Mouse (Mus musculus) kidney, embryonic 15.5 days (tissue): ENCODE results near the gene Gm16181. TPM values are rescaled to one million over a fixed set of nuclear protein-coding genes. Genes with fewer than 3 reads are reported as not detected.

ENCODE experiments used
- ATAC-seq: fragments of 200-750 bp; cut with Nextera tagmentation; replicated peaks from 2 replicates; pipeline ENCODE4 v1.8.0; 2017; ENCODE audit warnings: moderate TSS enrichment; ENCODE audit not compliant: low FRiP score
- H3K27ac ChIP-seq: fragments of 300-500 bp; sonication (generic); 2 replicates; pipeline ENCODE4 v1.5.1; 2015; ENCODE audit warnings: mild to moderate bottlenecking, inconsistent platforms
- H3K27me3 ChIP-seq: fragments of 300-500 bp; sonication (generic); 2 replicates; pipeline ENCODE4 v1.6.1; 2015; ENCODE audit warnings: inconsistent platforms
- H3K36me3 ChIP-seq: fragments of 300-500 bp; sonication (generic); 2 replicates; pipeline ENCODE4 v1.6.1; 2015; ENCODE audit warnings: inconsistent platforms
- H3K4me1 ChIP-seq: fragments of 300-500 bp; sonication (generic); 2 replicates; pipeline ENCODE4 v1.6.1; 2015; ENCODE audit warnings: inconsistent platforms
- H3K4me2 ChIP-seq: fragments of 300-500 bp; sonication (generic); 2 replicates; pipeline ENCODE4 v1.6.1; 2015; ENCODE audit warnings: moderate library complexity, mild to moderate bottlenecking, inconsistent platforms
- H3K4me3 ChIP-seq: fragments of 300-500 bp; sonication (generic); replicated peaks from 2 replicates; pipeline ENCODE4 v1.5.1; 2015; ENCODE audit warnings: mild to moderate bottlenecking, inconsistent platforms
- H3K9ac ChIP-seq: fragments of 300-500 bp; sonication (generic); 2 replicates; pipeline ENCODE4 v1.6.1; 2015; ENCODE audit warnings: mild to moderate bottlenecking, inconsistent platforms
- H3K9me3 ChIP-seq: fragments of 300-500 bp; sonication (generic); replicated peaks from 2 replicates; pipeline ENCODE4 v1.6.1; 2016; ENCODE audit warnings: inconsistent platforms
- WGBS: fragments of 180-500 bp; shearing (Covaris S2); methylation state at CpG from one replicate; pipeline ENCODE4 v1.1.7; 2015; ENCODE audit warnings: mixed read lengths; 5-methylcytosine and 5-hydroxymethylcytosine counted together
- microRNA-seq: library from miRNA; unstranded; fragments of <30 nt; microRNA quantifications from one replicate; pipeline ENCODE4, GENCODE M21; 2016
- polyA plus RNA-seq: library from polyadenylated mRNA; unstranded; fragments of >200 nt; fragmentation: Nextera tagmentation; extraction: Ambion mirVana; gene quantifications from 2 replicates; pipeline ENCODE4 v1.2.1, GENCODE M21; 2015

The Gm16181 gene
- polyA plus RNA-seq, 1 experiment from 2014 or later = 0.65 TPM

GRCm38 (mm10) chr17:35269653-35270347 is 49.2 kb downstream of the Gm16181 start:
- no peak overlapping the region for H3K27ac ChIP-seq
- H3K4me2 ChIP-seq = no peak overlapping the region
- H3K27me3 ChIP-seq = peaks cover 19% of the 10 kb centered on the region
- H3K9me3 ChIP-seq = no peaks in the 10 kb centered on the region
- no peaks in the 10 kb centered on the region for H3K36me3 ChIP-seq
- WGBS = 21% methylated on average over 3 of the region's 3 CpGs
- H3K9ac ChIP-seq = no peak overlapping the region
- ATAC-seq = 0 out of 2 replicates have a peak, but pooled peaks have one; percentile 62
- no peaks in the 10 kb centered on the region for H3K4me1 ChIP-seq
- H3K4me3 ChIP-seq = no peak overlapping the region

DNA sequence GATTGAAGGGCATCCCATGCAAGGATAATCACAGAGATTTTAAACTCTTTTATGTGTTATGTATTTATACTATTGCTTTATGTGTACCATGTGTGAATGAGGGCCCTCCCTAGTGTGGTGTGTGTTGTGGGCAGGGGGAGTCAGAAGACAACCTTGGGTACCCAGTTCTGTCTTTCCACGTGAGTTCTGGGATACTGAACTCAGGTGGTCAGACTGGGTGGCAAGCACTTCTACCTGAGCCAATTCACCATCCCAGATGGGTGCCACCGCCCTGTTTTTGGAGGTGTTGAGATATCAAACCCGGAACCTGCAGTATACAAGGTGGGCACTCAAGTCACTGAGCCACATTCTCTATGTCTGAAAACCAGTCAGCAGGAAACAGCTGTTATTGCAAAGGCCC is 51.6 kb downstream of the Gm16181 start:
- Histone ChIP-seq H3K4me2 (no peak overlapping the region), H3K4me3 (no peak overlapping the region), H3K9me3 (no peaks in the 10 kb centered on the region), H3K36me3 (no peaks in the 10 kb centered on the region), H3K27ac (no peak overlapping the region), H3K9ac (no peak overlapping the region), H3K27me3 (peaks cover 24% of the 10 kb centered on the region), H3K4me1 (no peaks in the 10 kb centered on the region)
- no peak for ATAC-seq
- 72% methylated on average over 3 of the region's 3 CpGs for WGBS

Small RNA genes lying within 50 kb of the gene (microRNA-seq; reads per million reads assigned to microRNA genes)
- gene Mir6973a (not detected), gene Mir6974 (not detected), gene Mir6975 (1.5 reads per million, percentile 2 among the genes with 10 or more reads in this experiment), gene Mir8094 (0.59 reads per million)

Other genes starting within 250 kb of the Gm16181 start
- gene Hspa1a, start 248.7 kb upstream of the Gm16181 start, polyA plus RNA-seq = 7.8 and 8.4 TPM in 2 replicates
- gene Hspa1l, start 248.1 kb upstream of the Gm16181 start, polyA plus RNA-seq = 0.81 and 1.6 TPM in 2 replicates
- 229 and 231 TPM in 2 replicates for gene Lsm2, start 239.0 kb upstream of the Gm16181 start, polyA plus RNA-seq
- 128 and 140 TPM in 2 replicates for gene Vars, start 219.8 kb upstream of the Gm16181 start, polyA plus RNA-seq
- gene Vwa7, start 204.3 kb upstream of the Gm16181 start, polyA plus RNA-seq = 0.19 and 0.29 TPM in 2 replicates
- 6.2 and 6.8 TPM in 2 replicates for gene Sapcd1, start 192.8 kb upstream of the Gm16181 start, polyA plus RNA-seq
- gene Msh5, start 174.1 kb upstream of the Gm16181 start, polyA plus RNA-seq = 5.2 and 5.4 TPM in 2 replicates
- 300 and 320 TPM in 2 replicates for gene Clic1, start 170.9 kb upstream of the Gm16181 start, polyA plus RNA-seq
- gene Ddah2, start 161.8 kb upstream of the Gm16181 start, polyA plus RNA-seq = 324 and 356 TPM in 2 replicates
- gene Ly6g6c, start 155.4 kb upstream of the Gm16181 start, polyA plus RNA-seq = 1.6 TPM in 1 of 2 replicates, not detected in the other
- gene Mpig6b, start 154.7 kb upstream of the Gm16181 start, polyA plus RNA-seq = 0.41 and 0.52 TPM in 2 replicates
- 1.2 and 1.6 TPM in 2 replicates for gene Ly6g6e, start 143.9 kb upstream of the Gm16181 start, polyA plus RNA-seq
- 5.0 and 6.0 TPM in 2 replicates for gene Ly6g6d, start 142.8 kb upstream of the Gm16181 start, polyA plus RNA-seq
- not detected in 2 replicates for gene Ly6g6f, start 135.2 kb upstream of the Gm16181 start, polyA plus RNA-seq
- 94.7 and 103 TPM in 2 replicates for gene Abhd16a, start 131.6 kb upstream of the Gm16181 start, polyA plus RNA-seq
- not detected in 2 replicates for gene Ly6g5c, start 112.6 kb upstream of the Gm16181 start, polyA plus RNA-seq
- gene Ly6g5b, start 105.4 kb upstream of the Gm16181 start, polyA plus RNA-seq = 0.99 and 1.9 TPM in 2 replicates
- gene Gpank1, start 99.4 kb upstream of the Gm16181 start, polyA plus RNA-seq = 19.0 and 20.3 TPM in 2 replicates
- gene Csnk2b, start 98.8 kb upstream of the Gm16181 start, polyA plus RNA-seq = 281 and 284 TPM in 2 replicates
- gene D17H6S53E, start 94.5 kb upstream of the Gm16181 start, polyA plus RNA-seq = 10.5 and 12.2 TPM in 2 replicates
- gene Apom, start 88.8 kb upstream of the Gm16181 start, polyA plus RNA-seq = 21.0 and 25.7 TPM in 2 replicates
- 56.1 and 64.9 TPM in 2 replicates for gene Bag6, start 85.7 kb upstream of the Gm16181 start, polyA plus RNA-seq
- gene Prrc2a, start 55.9 kb upstream of the Gm16181 start, polyA plus RNA-seq = 176 and 209 TPM in 2 replicates
- gene Aif1, start 44.8 kb upstream of the Gm16181 start, polyA plus RNA-seq = 8.8 and 9.2 TPM in 2 replicates
- gene Lst1, start 32.4 kb upstream of the Gm16181 start, polyA plus RNA-seq = 12.1 and 13.7 TPM in 2 replicates
- 0.53 and 0.72 TPM in 2 replicates for gene Ltb, start 26.4 kb upstream of the Gm16181 start, polyA plus RNA-seq
- gene Tnf, start 18.8 kb upstream of the Gm16181 start, polyA plus RNA-seq = 0.12 TPM in 1 of 2 replicates, not detected in the other
- 0.10 TPM in 1 of 2 replicates, not detected in the other for gene Lta, start 15.5 kb upstream of the Gm16181 start, polyA plus RNA-seq
- 6.2 and 6.4 TPM in 2 replicates for gene Atp6v1g2, start 12.8 kb downstream of the Gm16181 start, polyA plus RNA-seq
- 11.3 and 12.4 TPM in 2 replicates for gene Nfkbil1, start 15.0 kb downstream of the Gm16181 start, polyA plus RNA-seq
- gene Ddx39b, start 20.9 kb downstream of the Gm16181 start, polyA plus RNA-seq = 531 and 538 TPM in 2 replicates
- 64.5 and 66.1 TPM in 2 replicates for gene H2-D1, start 41.9 kb downstream of the Gm16181 start, polyA plus RNA-seq
- 0.13 TPM in 1 of 2 replicates, not detected in the other for gene H2-Q1, start 99.6 kb downstream of the Gm16181 start, polyA plus RNA-seq
- 0.64 and 0.80 TPM in 2 replicates for gene H2-Q2, start 121.4 kb downstream of the Gm16181 start, polyA plus RNA-seq
- gene H2-Q4, start 158.8 kb downstream of the Gm16181 start, polyA plus RNA-seq = 4.0 and 4.1 TPM in 2 replicates
- 3.0 and 5.2 TPM in 2 replicates for gene H2-Q6, start 204.0 kb downstream of the Gm16181 start, polyA plus RNA-seq
- gene H2-Q7, start 218.3 kb downstream of the Gm16181 start, polyA plus RNA-seq = 12.7 and 13.9 TPM in 2 replicates
- gene H2-Q10, start 249.3 kb downstream of the Gm16181 start, polyA plus RNA-seq = 2.0 and 4.7 TPM in 2 replicates